Comparison of ENCODE assay signal across 8 mouse cellular contexts in the genomic region with DNA sequence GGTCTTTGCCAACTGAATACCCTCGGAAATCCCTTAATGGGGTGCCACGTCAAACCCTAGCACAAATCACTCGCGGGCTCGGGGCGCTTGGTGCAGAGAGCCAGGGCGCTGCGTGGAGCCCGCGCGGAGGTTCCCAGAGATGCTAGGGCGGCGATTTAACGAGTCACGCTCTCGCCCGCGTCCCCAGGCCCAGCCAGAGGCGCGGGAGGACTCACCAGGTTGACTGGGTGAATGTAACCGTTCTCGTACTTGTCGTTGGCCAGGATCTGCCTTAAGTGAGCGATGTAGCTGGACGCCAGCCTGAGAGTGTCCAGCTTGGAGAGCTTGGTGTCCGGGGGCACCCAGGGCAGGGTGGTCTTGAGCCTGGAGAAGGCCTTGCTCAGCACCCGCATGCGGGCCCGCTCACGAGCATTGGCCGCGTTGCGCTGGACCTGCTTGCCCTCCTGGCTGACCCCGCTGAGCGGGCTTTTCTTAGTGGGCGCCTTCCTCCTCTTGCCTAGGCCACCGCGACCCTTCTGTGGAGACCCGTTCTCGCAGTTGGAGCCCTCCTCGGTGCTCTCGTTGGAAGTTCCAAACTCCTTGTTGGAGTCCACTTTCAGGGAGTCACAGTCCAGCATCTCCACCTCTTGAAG. TPM values are rescaled to one million over a fixed set of nuclear protein-coding genes. Genes with fewer than 3 reads are reported as not detected.
A peak's percentile ranks its signal among the peaks of the same experiment; 100 is the strongest.
DNase-seq lines count a peak whose midpoint lies in the region; ATAC-seq lines count a peak whose summit lies in the region.

No protein-coding gene starts in this region.

- no peak overlapping the region for H3K4me2 ChIP-seq in hindbrain, embryonic 11.5 days (replicated peaks; ENCODE audit: low read depth, low read length)
- H3K4me2 ChIP-seq in hindbrain, embryonic 12.5 days (replicated peaks), result no peak overlapping the region
- H3K4me2 ChIP-seq in forebrain, embryonic 11.5 days (ENCODE audit: low read depth, low read length, severe bottlenecking), result no peak overlapping the region
- H3K4me2 ChIP-seq in neural tube, embryonic 13.5 days, result no peak overlapping the region; the same call in 1 of the 2 replicates

- H3K27ac ChIP-seq in hindbrain, embryonic 11.5 days (ENCODE audit: low read depth, low read length), result no peak overlapping the region
- H3K27ac ChIP-seq in hindbrain, embryonic 12.5 days, result no peak overlapping the region
- no peak overlapping the region for H3K27ac ChIP-seq in forebrain, embryonic 11.5 days (ENCODE audit: low read depth, low read length)
- 0 out of 2 replicates have a peak overlapping the region, but pooled peaks have one; percentile 34 for H3K27ac ChIP-seq in limb, embryonic 10.5 days
- no peak overlapping the region for H3K27ac ChIP-seq in neural tube, embryonic 13.5 days (replicated peaks)

- no peak overlapping the region for H3K4me3 ChIP-seq in hindbrain, embryonic 11.5 days (ENCODE audit: low read depth, low read length)
- H3K4me3 ChIP-seq in hindbrain, embryonic 12.5 days, result no peak overlapping the region
- peak overlapping the region; percentile 7; the same call in 1 of the 2 replicates for H3K4me3 ChIP-seq in forebrain, embryonic 11.5 days (ENCODE audit: low read depth, low read length)
- peak overlapping the region; percentile 44 for H3K4me3 ChIP-seq in limb, embryonic 10.5 days
- no peak overlapping the region for H3K4me3 ChIP-seq in neural tube, embryonic 13.5 days

- no peaks in the 10 kb centered on the region; the same call in 1 of the 2 replicates for H3K4me1 ChIP-seq in hindbrain, embryonic 11.5 days (replicated peaks; ENCODE audit: control insufficient read depth, insufficient read depth, low read length)
- H3K4me1 ChIP-seq in hindbrain, embryonic 12.5 days, result peaks cover 9% of the 10 kb centered on the region
- peaks cover 3% of the 10 kb centered on the region; the same call in 1 of the 2 replicates for H3K4me1 ChIP-seq in forebrain, embryonic 11.5 days (replicated peaks; ENCODE audit: control insufficient read depth, insufficient read depth, low read length)
- peaks cover 29% of the 10 kb centered on the region for H3K4me1 ChIP-seq in limb, embryonic 10.5 days
- peaks cover 8% of the 10 kb centered on the region for H3K4me1 ChIP-seq in neural tube, embryonic 13.5 days (replicated peaks)

- DNase-seq in hindbrain, embryonic 11.5 days (ENCODE audit: low spot score), result peak; percentile 68
- peak; percentile 65 for DNase-seq in forebrain, embryonic 11.5 days (ENCODE audit: low spot score)
- peak; percentile 67 for DNase-seq in limb, embryonic 10.5 days (ENCODE audit: low spot score)
- no peak for DNase-seq in thymus, postnatal 14 days
- no peak for DNase-seq in spleen, adult 12 weeks (ENCODE audit: low spot score)

- 0% methylated on average over 42 of the region's 42 CpGs for WGBS in hindbrain, embryonic 11.5 days
- WGBS in hindbrain, embryonic 12.5 days, result under 1% methylated on average over 42 of the region's 42 CpGs
- under 1% methylated on average over 42 of the region's 42 CpGs for WGBS in forebrain, embryonic 11.5 days
- under 1% methylated on average over 42 of the region's 42 CpGs for WGBS in limb, embryonic 10.5 days
- WGBS in neural tube, embryonic 13.5 days, result under 1% methylated on average over 42 of the region's 42 CpGs

- H3K9me3 ChIP-seq in hindbrain, embryonic 11.5 days (ENCODE audit: control insufficient read depth, low read length), result no peaks in the 10 kb centered on the region
- no peaks in the 10 kb centered on the region for H3K9me3 ChIP-seq in hindbrain, embryonic 12.5 days (replicated peaks)
- H3K9me3 ChIP-seq in forebrain, embryonic 11.5 days (ENCODE audit: control insufficient read depth, low read length), result no peaks in the 10 kb centered on the region
- no peaks in the 10 kb centered on the region for H3K9me3 ChIP-seq in limb, embryonic 10.5 days (replicated peaks)
- H3K9me3 ChIP-seq in neural tube, embryonic 13.5 days, result no peaks in the 10 kb centered on the region

- peaks cover 85% of the 10 kb centered on the region for H3K27me3 ChIP-seq in hindbrain, embryonic 11.5 days (ENCODE audit: control insufficient read depth, insufficient read depth, low read length)
- peaks cover 92% of the 10 kb centered on the region for H3K27me3 ChIP-seq in hindbrain, embryonic 12.5 days
- H3K27me3 ChIP-seq in forebrain, embryonic 11.5 days (ENCODE audit: control insufficient read depth, insufficient read depth, low read length), result peaks cover 80% of the 10 kb centered on the region
- H3K27me3 ChIP-seq in limb, embryonic 10.5 days (ENCODE audit: low read depth, poor library complexity, severe bottlenecking), result peaks cover 96% of the 10 kb centered on the region
- H3K27me3 ChIP-seq in neural tube, embryonic 13.5 days, result peaks cover 95% of the 10 kb centered on the region

- no peaks in the 10 kb centered on the region for H3K36me3 ChIP-seq in hindbrain, embryonic 11.5 days (ENCODE audit: control insufficient read depth, insufficient read depth, low read length)
- H3K36me3 ChIP-seq in hindbrain, embryonic 12.5 days, result no peaks in the 10 kb centered on the region
- H3K36me3 ChIP-seq in forebrain, embryonic 11.5 days (ENCODE audit: control insufficient read depth, insufficient read depth, low read length), result no peaks in the 10 kb centered on the region
- H3K36me3 ChIP-seq in limb, embryonic 10.5 days, result no peaks in the 10 kb centered on the region
- no peaks in the 10 kb centered on the region for H3K36me3 ChIP-seq in neural tube, embryonic 13.5 days

- H3K9ac ChIP-seq in hindbrain, embryonic 11.5 days (ENCODE audit: low read depth, low read length), result no peak overlapping the region
- H3K9ac ChIP-seq in hindbrain, embryonic 12.5 days, result no peak overlapping the region
- no peak overlapping the region for H3K9ac ChIP-seq in forebrain, embryonic 11.5 days (ENCODE audit: low read length)
- no peak overlapping the region for H3K9ac ChIP-seq in neural tube, embryonic 13.5 days

- peak; percentile 38; the same call in 1 of the 2 replicates for ATAC-seq in hindbrain, embryonic 11.5 days (ENCODE audit: low FRiP score)
- no peak for ATAC-seq in hindbrain, embryonic 12.5 days (ENCODE audit: low FRiP score)
- no peak for ATAC-seq in forebrain, embryonic 11.5 days (replicated peaks; ENCODE audit: low FRiP score)
- ATAC-seq in neural tube, embryonic 13.5 days (ENCODE audit: low read depth), result peak; percentile 17; the same call in 1 of the 2 replicates
- no peak for ATAC-seq in megakaryocyte-erythroid progenitor cell, adult 5-6 weeks (replicated peaks; ENCODE audit: low FRiP score, low TSS enrichment, poor library complexity, severe bottlenecking)

RNA-seq across cellular contexts. Expression of a gene that starts 0.6 kb away (rescaled TPM):
- polyA plus RNA-seq in hindbrain, embryonic 11.5 days (2014; fragmentation: Nextera tagmentation; extraction: Ambion mirVana), result 0.26 and 0.50 TPM in 2 replicates
- 0.17 and 0.96 TPM in 2 replicates for polyA plus RNA-seq in hindbrain, embryonic 12.5 days (2016; fragmentation: Nextera tagmentation; extraction: Ambion mirVana)
- not detected in 2 replicates for polyA plus RNA-seq in forebrain, embryonic 11.5 days (2014; fragmentation: Nextera tagmentation; extraction: Ambion mirVana)
- 0.71 and 2.7 TPM in 2 replicates for polyA plus RNA-seq in limb, embryonic 10.5 days (2016; fragmentation: Nextera tagmentation; extraction: Ambion mirVana)
- polyA plus RNA-seq in neural tube, embryonic 13.5 days (2015; fragmentation: Nextera tagmentation; extraction: Ambion mirVana), result 1.3 and 3.4 TPM in 2 replicates
- not detected in 2 replicates for total RNA-seq in megakaryocyte-erythroid progenitor cell, adult 5-6 weeks (2014; fragmentation: Nextera tagmentation)
- total RNA-seq in megakaryocyte-erythroid progenitor cell, adult 5-6 weeks (2017), result not detected in 2 replicates

Comparison
In these comparisons a context has a peak if more than half of its experiments do, and no peak if none do; other contexts are left out.
1. ATAC-seq: peak in hindbrain, embryonic 11.5 days (single experiment) and neural tube, embryonic 13.5 days (single experiment); none in hindbrain, embryonic 12.5 days (single experiment), forebrain, embryonic 11.5 days (single experiment) and megakaryocyte-erythroid progenitor cell, adult 5-6 weeks (single experiment).
2. DNase-seq: peak in hindbrain, embryonic 11.5 days (single experiment), forebrain, embryonic 11.5 days (single experiment) and limb, embryonic 10.5 days (single experiment); none in thymus, postnatal 14 days (single experiment) and spleen, adult 12 weeks (single experiment).
3. H3K4me3 ChIP-seq: peak in forebrain, embryonic 11.5 days (single experiment) and limb, embryonic 10.5 days (single experiment); none in hindbrain, embryonic 11.5 days (single experiment), hindbrain, embryonic 12.5 days (single experiment) and neural tube, embryonic 13.5 days (single experiment).